Mouse (Mus musculus) T-helper 1 cell (primary cell): Measurements from ENCODE around the gene Rpl3.

Experiments
- in situ Hi-C: fragments of 300-600 bp; cut with MboI, MseI; formaldehyde crosslinking; loops from one replicate; pipeline ENCODE4 v1.15.1; 2025; ENCODE audit warnings: high pct_unique_total_duplicates

Rpl3 gene

DNA sequence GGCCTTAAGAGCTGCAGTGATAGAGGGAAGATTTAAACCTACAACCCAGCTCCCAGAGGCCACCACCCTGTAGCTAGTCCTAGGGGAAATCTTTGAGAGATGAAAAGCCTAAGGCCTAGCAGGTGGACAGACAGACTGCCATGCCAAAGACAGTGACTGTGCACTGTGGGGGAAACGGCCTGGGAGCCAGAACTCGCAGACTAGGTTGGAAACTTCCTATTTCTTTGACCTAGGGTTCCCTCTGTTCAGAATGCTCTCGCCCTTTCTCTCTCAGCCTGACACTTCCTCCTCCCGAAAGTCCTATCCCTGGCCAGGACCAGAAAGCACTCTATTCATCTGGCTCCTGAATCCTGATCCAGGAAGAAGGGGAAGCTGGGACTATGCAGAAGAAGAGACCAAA lies 49.5 kb downstream of the Rpl3 start:
- in situ Hi-C loops = no loop called here

DNA sequence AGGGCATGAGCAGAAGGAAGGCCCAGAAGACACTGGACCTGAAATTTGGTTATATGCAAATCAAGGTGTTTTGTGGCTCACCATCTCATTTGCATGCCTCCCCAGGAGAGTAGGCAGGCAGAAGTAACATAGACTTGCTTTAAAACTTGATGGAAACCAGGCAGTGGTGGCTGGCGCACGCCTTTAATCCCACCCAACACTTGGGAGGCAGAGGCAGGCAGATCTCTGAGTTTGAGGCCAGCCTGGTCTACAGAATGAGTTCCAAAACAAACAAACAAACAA lies 53.6 kb downstream of the Rpl3 start:
- in situ Hi-C loops = no loop called here

DNA sequence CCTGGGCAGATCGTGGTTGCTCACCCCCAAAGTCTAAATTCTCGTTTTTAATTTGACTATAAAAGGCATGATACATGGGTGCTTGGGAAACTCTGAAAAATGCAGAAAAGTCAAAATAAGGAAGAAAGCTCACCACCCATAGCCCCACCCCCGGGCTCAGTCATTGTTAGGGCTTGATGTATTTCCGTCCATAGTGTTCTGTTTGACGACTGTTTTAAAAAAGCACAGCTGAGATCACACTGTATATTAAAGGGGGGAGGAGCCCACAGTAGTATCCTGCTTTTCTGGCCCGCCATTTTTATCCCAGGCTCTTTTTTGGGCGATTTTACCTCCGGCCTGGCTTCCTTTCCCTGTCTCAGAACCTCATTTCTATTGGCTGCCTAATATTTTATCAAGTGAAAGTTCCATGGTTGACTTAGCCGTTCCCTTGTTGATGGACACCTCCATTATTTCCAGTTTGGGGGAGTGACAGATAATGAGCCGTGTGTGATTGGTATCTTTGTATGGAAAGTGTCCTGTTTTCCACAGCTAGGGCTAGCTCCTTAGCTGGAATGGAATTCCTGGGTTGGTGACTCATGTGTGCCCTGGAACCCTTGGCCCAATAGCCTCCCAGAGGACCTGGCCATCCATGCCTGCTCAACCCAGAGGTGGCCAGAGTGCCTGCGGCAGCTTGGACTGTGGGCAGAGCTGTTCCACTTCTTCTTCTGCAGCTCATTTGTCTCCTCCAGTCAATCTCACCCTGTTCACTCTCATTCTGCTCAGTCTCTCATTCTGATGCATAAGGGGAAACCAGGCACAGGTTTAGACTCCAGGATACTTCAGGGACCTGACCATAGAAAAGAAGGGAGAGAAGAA lies 54.2 kb downstream of the Rpl3 start:
- in situ Hi-C loops = no loop called here

DNA sequence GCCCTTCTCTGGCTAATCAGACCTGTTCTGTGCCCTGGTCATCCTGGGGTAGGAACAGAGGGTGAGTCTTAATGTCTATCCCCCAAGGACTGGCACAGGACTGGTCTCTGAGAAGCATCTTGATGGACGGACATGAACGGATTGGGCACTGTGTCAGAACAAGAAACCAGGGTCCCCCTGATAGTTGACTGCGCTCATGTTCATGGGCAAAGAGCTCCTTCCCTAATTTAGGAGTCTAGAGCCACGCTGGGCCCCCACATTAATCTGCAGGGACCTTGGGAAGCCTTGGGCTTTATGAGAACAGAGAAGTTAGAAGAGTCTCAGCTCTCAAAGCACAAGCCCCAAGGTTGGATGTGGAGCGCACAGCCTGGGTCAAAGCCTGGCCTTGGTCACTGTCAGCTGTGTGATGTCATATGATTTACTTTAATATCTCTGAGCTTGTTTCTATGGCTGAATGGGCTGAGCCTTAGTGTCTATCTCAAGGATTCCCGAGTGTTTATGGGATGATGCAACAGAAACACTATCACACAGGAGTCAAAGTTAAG lies 56.3 kb downstream of the Rpl3 start:
- in situ Hi-C loops = no loop called here

DNA sequence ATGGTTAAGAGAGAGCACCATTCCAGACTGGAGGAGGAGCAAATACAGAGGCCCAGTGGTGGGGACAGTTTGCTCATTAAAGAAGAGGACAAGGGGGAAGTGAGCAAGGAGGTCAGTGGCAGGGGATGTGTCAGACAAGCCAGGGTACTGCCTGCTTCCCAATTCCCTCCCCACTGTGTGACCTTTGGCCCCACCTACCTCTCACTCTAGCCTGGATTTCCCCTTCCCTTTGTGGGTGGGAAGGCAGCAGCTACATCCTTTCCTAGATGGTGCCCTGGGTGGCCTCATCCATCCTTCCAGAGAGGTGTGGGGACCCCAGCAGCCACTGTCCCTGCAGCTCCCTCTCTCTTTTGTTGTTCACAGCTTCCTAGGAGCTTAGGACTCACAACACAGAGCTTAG lies 56.8 kb downstream of the Rpl3 start:
- in situ Hi-C loops = no loop called here

DNA sequence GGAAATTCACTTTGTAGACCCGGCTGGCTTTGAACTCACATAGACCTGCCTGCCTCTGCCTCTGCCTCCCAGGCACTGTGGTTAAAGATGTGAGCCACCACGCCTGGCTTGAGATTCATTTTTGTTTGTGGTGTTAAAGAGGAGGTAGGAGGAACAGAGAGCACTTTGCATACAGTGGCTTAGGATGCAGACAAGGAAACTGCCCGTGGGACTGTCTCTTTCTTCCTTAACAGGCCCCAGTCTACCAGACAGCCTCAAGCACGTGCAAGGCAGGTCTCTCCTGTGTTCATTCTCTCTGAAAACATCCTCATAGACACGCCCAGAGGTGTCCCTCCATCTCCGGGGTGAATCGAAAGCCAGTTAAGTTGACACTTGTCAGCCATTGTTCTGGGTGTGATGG lies 57.3 kb downstream of the Rpl3 start:
- in situ Hi-C loops = no loop called here

DNA sequence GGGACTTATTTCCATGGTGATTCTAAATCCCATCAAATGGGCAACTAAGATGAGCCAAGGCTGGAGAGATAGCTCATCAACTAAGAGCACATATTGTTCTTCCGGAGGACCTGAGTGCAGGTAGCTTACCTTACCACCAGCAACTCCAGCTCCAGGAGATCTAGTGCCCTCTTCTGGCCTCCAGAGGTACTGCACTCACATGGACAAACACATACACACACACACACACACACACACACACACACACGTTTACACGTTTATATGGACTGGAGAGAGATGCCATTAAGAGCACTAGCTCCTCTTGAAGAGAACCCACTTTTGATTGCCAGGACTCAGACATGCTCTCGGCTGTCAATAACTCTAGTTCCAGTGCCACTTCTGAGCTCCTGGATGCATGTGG lies 60.5 kb downstream of the Rpl3 start:
- in situ Hi-C loops = no loop called here

DNA sequence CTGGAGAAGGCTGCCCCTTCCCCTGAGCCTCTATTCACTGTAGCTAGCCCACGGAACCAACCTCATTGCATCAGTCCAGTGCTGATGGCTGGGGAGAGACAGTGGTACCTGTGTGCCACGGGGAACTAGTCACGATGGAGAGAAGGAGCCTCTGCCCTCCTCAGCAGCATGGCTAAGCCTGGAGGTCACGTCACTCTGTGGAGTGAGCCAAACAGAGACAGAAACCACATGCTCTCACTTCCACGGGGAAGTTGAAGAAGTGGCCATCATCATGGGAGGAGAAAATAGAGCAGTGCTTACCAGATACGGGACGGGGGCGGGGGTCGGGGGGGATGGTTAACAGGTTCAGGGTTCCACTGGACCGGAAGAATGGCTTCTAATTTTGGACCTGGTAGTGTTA lies 61.3 kb downstream of the Rpl3 start:
- in situ Hi-C loops = no loop called here

DNA sequence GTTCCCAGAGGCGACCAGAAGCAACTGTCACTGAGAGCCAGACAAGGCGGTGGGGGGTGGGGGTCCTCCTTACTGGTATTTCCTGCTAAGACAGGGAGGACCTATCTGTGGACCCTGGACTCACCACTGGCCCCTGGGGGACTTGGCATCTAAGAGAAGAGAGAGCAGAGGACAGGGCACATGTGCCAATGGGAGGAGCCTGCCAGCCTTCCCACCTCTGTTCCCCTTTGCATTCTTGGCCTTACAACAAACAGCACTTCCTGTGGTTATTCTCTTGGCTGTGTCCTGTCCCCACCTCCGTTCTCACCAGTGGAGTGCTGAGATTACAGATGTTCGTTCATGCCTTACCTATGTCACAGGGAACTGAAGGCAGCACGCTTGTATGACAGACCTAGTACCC lies 62.8 kb downstream of the Rpl3 start:
- in situ Hi-C loops = no loop called here
